Mouse (Mus musculus): ENCODE results near the gene Ezh1. TPM values are rescaled to one million over a fixed set of nuclear protein-coding genes. Genes with fewer than 3 reads are reported as not detected.

Gene Ezh1
- polyA plus RNA-seq, 1 experiment from 2014 or later: 14.8 TPM

GRCm38 (mm10) chr11:101176933-101177773 is 49.1 kb downstream of the Ezh1 start:
- 0 out of 2 replicates have a peak, but pooled peaks have one; percentile 12 for ATAC-seq (ENCODE audit: low read depth)
- Histone ChIP-seq H3K4me2 (ENCODE audit: low read depth, low read length) (peak overlapping the region; percentile 58), H3K9ac (ENCODE audit: low read depth, low read length) (no peak overlapping the region), H3K4me3 (ENCODE audit: low read depth, low read length) (peak overlapping the region; percentile 29; the same call in 1 of the 2 replicates), H3K9me3 (ENCODE audit: control insufficient read depth, low read length) (no peaks in the 10 kb centered on the region), H3K36me3 (ENCODE audit: control insufficient read depth, insufficient read depth, low read length) (no peaks in the 10 kb centered on the region), H3K27me3 (replicated peaks; ENCODE audit: control insufficient read depth, insufficient read depth, low read length) (peaks cover 41% of the 10 kb centered on the region), H3K27ac (replicated peaks; ENCODE audit: low read depth, low read length) (no peak overlapping the region), H3K4me1 (ENCODE audit: control insufficient read depth, insufficient read depth, low read length) (peaks cover 27% of the 10 kb centered on the region)
- DNase-seq (ENCODE audit: low spot score): peak; percentile 67
- WGBS: 26% methylated on average over 22 of the region's 22 CpGs

- H3K4me1 ChIP-seq (ENCODE audit: control insufficient read depth, insufficient read depth, low read length): peaks cover 30% of the 10 kb centered on the region
- peak overlapping the region; percentile 58 for H3K4me2 ChIP-seq (ENCODE audit: low read depth, low read length)
- WGBS: 1% methylated on average over 20 of the region's 25 CpGs
- no peaks in the 10 kb centered on the region for H3K36me3 ChIP-seq (ENCODE audit: control insufficient read depth, insufficient read depth, low read length)
- H3K9ac ChIP-seq (ENCODE audit: low read depth, low read length): 0 out of 2 replicates have a peak overlapping the region, but pooled peaks have one; percentile 17
- no peaks in the 10 kb centered on the region for H3K9me3 ChIP-seq (ENCODE audit: control insufficient read depth, low read length)
- no peak for DNase-seq (ENCODE audit: low spot score)
- peak overlapping the region; percentile 29 for H3K4me3 ChIP-seq (ENCODE audit: low read depth, low read length)
- no peak for ATAC-seq (ENCODE audit: low read depth)
- H3K27ac ChIP-seq (replicated peaks; ENCODE audit: low read depth, low read length): no peak overlapping the region
- peaks cover 41% of the 10 kb centered on the region for H3K27me3 ChIP-seq (replicated peaks; ENCODE audit: control insufficient read depth, insufficient read depth, low read length)
Measured at GRCm38 (mm10) chr11:101176117-101176691, 50.1 kb downstream of the Ezh1 start.

- H3K9me3 ChIP-seq (ENCODE audit: control insufficient read depth, low read length): no peaks in the 10 kb centered on the region
- H3K36me3 ChIP-seq (ENCODE audit: control insufficient read depth, insufficient read depth, low read length): no peaks in the 10 kb centered on the region
- H3K9ac ChIP-seq (ENCODE audit: low read depth, low read length): peak overlapping the region; percentile 28; the same call in 1 of the 2 replicates
- peaks cover 41% of the 10 kb centered on the region for H3K27me3 ChIP-seq (replicated peaks; ENCODE audit: control insufficient read depth, insufficient read depth, low read length)
- ATAC-seq (ENCODE audit: low read depth) (no peak), DNase-seq (ENCODE audit: low spot score) (no peak)
- H3K4me2 ChIP-seq (ENCODE audit: low read depth, low read length): peak overlapping the region; percentile 58
- H3K4me3 ChIP-seq (ENCODE audit: low read depth, low read length): peak overlapping the region; percentile 29
- H3K4me1 ChIP-seq (ENCODE audit: control insufficient read depth, insufficient read depth, low read length): peaks cover 30% of the 10 kb centered on the region
- WGBS: 8% methylated on average over 11 of the region's 11 CpGs
- H3K27ac ChIP-seq (replicated peaks; ENCODE audit: low read depth, low read length): no peak overlapping the region
Measured at GRCm38 (mm10) chr11:101175636-101176116, 50.6 kb downstream of the Ezh1 start.

- DNase-seq (ENCODE audit: low spot score) (peak; percentile 59), ATAC-seq (ENCODE audit: low read depth) (no peak)
- Histone ChIP-seq H3K9me3 (ENCODE audit: control insufficient read depth, low read length) (no peaks in the 10 kb centered on the region), H3K36me3 (ENCODE audit: control insufficient read depth, insufficient read depth, low read length) (no peaks in the 10 kb centered on the region), H3K4me3 (ENCODE audit: low read depth, low read length) (peak within 1 kb of the TSS; percentile 37), H3K9ac (ENCODE audit: low read depth, low read length) (peak within 1 kb of the TSS; percentile 62; the same call in 1 of the 2 replicates), H3K27ac (replicated peaks; ENCODE audit: low read depth, low read length) (no peak within 1 kb of the TSS), H3K27me3 (replicated peaks; ENCODE audit: control insufficient read depth, insufficient read depth, low read length) (peaks cover 44% of the 10 kb centered on the region), H3K4me2 (ENCODE audit: low read depth, low read length) (peak within 1 kb of the TSS; percentile 84), H3K4me1 (ENCODE audit: control insufficient read depth, insufficient read depth, low read length) (peaks cover 30% of the 10 kb centered on the region)
- WGBS: 20% methylated on average over 14 of the region's 14 CpGs
Measured at GRCm38 (mm10) chr11:101174851-101175628, 51.2 kb downstream of the Ezh1 start, which contains the start of gene Ccr10. Gene Ccr10, minus strand, starts transcription at chr11:101175443.

- H3K27ac ChIP-seq (replicated peaks; ENCODE audit: low read depth, low read length): no peak overlapping the region
Measured at GRCm38 (mm10) chr11:101174389-101174745, 51.9 kb downstream of the Ezh1 start.

GRCm38 (mm10) chr11:101173631-101174388 is 52.5 kb downstream of the Ezh1 start:
- H3K4me1 ChIP-seq (ENCODE audit: control insufficient read depth, insufficient read depth, low read length): peaks cover 39% of the 10 kb centered on the region
- H3K27me3 ChIP-seq (replicated peaks; ENCODE audit: control insufficient read depth, insufficient read depth, low read length): peaks cover 57% of the 10 kb centered on the region
- H3K9me3 ChIP-seq (ENCODE audit: control insufficient read depth, low read length): no peaks in the 10 kb centered on the region

More at GRCm38 (mm10) chr11:101174389-101174745, 51.9 kb downstream of the Ezh1 start:
- Histone ChIP-seq H3K4me2 (ENCODE audit: low read depth, low read length) (peak overlapping the region; percentile 84), H3K27me3 (replicated peaks; ENCODE audit: control insufficient read depth, insufficient read depth, low read length) (peaks cover 51% of the 10 kb centered on the region), H3K4me3 (ENCODE audit: low read depth, low read length) (peak overlapping the region; percentile 37; the same call in 1 of the 2 replicates), H3K9ac (ENCODE audit: low read depth, low read length) (peak overlapping the region; percentile 62; the same call in 1 of the 2 replicates), H3K4me1 (ENCODE audit: control insufficient read depth, insufficient read depth, low read length) (peaks cover 34% of the 10 kb centered on the region), H3K9me3 (ENCODE audit: control insufficient read depth, low read length) (no peaks in the 10 kb centered on the region), H3K36me3 (ENCODE audit: control insufficient read depth, insufficient read depth, low read length) (no peaks in the 10 kb centered on the region)
- no peak for DNase-seq (ENCODE audit: low spot score)
- 21% methylated on average over 5 of the region's 9 CpGs for WGBS
- ATAC-seq (ENCODE audit: low read depth): no peak

GRCm38 (mm10) chr11:101173112-101173511 is 53.2 kb downstream of the Ezh1 start:
- H3K4me3 ChIP-seq (ENCODE audit: low read depth, low read length): peak overlapping the region; percentile 37
- peaks cover 42% of the 10 kb centered on the region for H3K4me1 ChIP-seq (ENCODE audit: control insufficient read depth, insufficient read depth, low read length)
- ATAC-seq (ENCODE audit: low read depth) (no peak), DNase-seq (ENCODE audit: low spot score) (peak; percentile 78)
- 3% methylated on average over 11 of the region's 11 CpGs for WGBS
- no peaks in the 10 kb centered on the region; the same call in 1 of the 2 replicates for H3K36me3 ChIP-seq (ENCODE audit: control insufficient read depth, insufficient read depth, low read length)
- peak overlapping the region; percentile 24 for H3K27ac ChIP-seq (replicated peaks; ENCODE audit: low read depth, low read length)
- peaks cover 60% of the 10 kb centered on the region for H3K27me3 ChIP-seq (replicated peaks; ENCODE audit: control insufficient read depth, insufficient read depth, low read length)
- H3K9me3 ChIP-seq (ENCODE audit: control insufficient read depth, low read length): no peaks in the 10 kb centered on the region
- no peak overlapping the region for H3K9ac ChIP-seq (ENCODE audit: low read depth, low read length)
- H3K4me2 ChIP-seq (ENCODE audit: low read depth, low read length): peak overlapping the region; percentile 84

More at GRCm38 (mm10) chr11:101173631-101174388, 52.5 kb downstream of the Ezh1 start:
- DNase-seq (ENCODE audit: low spot score) (peak; percentile 82), ATAC-seq (ENCODE audit: low read depth) (peak; percentile 45)
- WGBS: 1% methylated on average over 52 of the region's 61 CpGs
- Histone ChIP-seq H3K36me3 (ENCODE audit: control insufficient read depth, insufficient read depth, low read length) (no peaks in the 10 kb centered on the region), H3K4me2 (ENCODE audit: low read depth, low read length) (peak overlapping the region; percentile 84), H3K4me3 (ENCODE audit: low read depth, low read length) (peak overlapping the region; percentile 37), H3K27ac (replicated peaks; ENCODE audit: low read depth, low read length) (peak overlapping the region; percentile 24; the same call in 1 of the 2 replicates), H3K9ac (ENCODE audit: low read depth, low read length) (peak overlapping the region; percentile 62)
